Mouse (Mus musculus) lung, postnatal 36 days (tissue): ENCODE data around the gene Tcf20.

Source experiments
- DNase-seq: peaks from one replicate; pipeline ENCODE4 v3.0.0; 2022; ENCODE audit warnings: mixed read lengths

Tcf20 gene

DNA sequence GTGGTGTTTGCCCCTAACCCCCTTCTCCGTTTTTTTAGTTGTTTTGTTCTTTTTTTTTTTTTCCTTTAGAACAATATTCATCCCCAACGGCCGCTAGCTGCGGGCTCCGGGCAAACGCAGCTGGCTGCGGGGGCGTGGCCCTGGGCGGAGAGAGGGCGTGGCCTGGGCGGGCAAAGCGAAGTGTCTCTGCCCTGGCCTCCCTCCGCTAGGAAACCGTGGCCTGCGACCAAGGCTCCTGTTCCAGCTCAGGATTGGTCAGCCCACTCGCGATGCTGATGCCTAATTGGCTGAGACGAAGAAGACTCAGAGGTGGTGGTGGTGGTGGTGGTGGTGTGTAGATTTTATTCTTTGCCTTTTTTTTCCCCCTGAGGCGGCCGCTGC is at the start of gene Tcf20:
Gene Tcf20, minus strand, starts transcription at position 141 of the 381 bp plus-strand sequence.
- peak; percentile 96 for DNase-seq

- DNase-seq = no peak
These were observed 49.3 kb upstream of the Tcf20 start for GRCm38 (mm10) chr15:83036900-83037519.

DNA sequence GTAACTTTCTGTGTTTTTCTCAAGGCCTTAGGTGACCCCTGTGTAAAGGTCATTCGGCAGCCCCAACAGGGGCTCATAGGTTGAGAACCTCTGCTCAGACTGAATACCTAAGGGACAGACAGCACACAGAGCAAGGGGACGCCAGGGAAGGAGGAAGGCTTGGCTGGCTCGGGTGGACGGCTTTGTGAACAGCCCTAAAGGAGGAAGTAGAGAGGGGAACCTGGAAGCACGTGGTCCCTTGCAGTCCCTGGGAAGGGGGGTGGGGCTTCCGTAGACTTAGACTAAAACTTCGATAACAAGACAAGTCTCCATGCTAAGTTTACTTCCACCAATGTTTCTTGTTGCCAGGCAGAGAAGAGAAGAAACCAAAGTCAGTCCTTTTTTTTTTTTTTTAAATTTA is 48.4 kb upstream of the Tcf20 start:
- DNase-seq = peak; percentile 79

DNA sequence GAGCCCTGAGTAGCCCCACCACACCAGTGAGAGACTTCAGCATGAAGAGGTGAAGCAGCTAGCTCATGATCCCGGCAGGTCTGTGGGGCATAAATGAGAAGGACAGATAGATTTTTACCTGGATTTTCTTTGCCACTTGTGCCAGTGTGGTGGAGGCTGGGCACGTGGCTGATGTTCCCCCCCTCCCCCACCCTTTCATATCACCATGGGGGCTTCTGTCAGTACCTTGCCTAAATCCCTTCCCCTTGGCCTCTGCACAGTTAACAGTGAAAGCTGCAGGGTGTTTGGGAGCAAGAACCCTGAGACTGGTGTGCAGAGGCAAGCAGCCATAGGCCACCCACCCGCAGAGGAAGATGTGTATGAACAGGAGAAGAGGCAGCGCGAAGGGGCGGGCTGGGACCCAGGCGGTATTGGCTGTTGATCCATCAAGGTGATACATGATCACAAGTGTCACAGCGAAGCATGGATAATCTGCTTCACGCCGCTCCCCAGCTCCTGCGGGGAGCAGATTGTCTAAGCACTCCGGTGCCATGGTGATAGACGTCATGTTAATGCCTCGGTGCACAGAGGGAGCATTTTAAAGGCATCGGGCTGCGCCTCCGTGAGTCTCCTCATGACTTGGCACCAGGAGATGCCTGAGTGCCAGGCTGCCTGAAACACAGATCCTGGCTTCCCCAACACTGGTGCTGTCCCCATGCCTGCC is 46.8 kb upstream of the Tcf20 start:
- no peak for DNase-seq

- peak; percentile 64 for DNase-seq
These were observed 45.4 kb upstream of the Tcf20 start, which contains the start of gene Nfam1 for GRCm38 (mm10) chr15:83032981-83033541. Gene Nfam1, minus strand, starts transcription at chr15:83033306.

GRCm38 (mm10) chr15:83030884-83031283 is 43.2 kb upstream of the Tcf20 start:
- peak; percentile 47 for DNase-seq

- DNase-seq = no peak
These were observed 42.4 kb upstream of the Tcf20 start for GRCm38 (mm10) chr15:83029725-83030718.

DNA sequence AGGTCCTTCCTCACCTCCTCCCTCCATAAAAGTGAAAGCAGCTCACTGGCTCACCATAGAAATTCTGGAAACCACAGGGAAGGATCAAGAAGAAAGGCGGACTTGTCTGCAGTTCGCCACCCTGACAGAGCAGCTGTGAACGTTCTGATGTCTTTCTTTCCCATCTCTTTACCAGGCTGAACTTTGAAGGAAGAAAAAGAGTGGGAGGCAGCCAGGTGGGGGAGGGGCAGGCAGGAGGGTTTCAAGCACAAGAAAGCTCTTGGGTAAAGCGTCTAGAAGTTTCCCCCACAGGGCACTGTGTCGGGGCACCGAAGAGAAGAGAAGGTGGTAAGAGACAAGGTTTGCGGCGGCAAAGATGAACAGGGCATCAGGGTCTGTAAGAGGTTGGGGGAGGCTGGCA is 38.5 kb upstream of the Tcf20 start:
- no peak for DNase-seq

DNA sequence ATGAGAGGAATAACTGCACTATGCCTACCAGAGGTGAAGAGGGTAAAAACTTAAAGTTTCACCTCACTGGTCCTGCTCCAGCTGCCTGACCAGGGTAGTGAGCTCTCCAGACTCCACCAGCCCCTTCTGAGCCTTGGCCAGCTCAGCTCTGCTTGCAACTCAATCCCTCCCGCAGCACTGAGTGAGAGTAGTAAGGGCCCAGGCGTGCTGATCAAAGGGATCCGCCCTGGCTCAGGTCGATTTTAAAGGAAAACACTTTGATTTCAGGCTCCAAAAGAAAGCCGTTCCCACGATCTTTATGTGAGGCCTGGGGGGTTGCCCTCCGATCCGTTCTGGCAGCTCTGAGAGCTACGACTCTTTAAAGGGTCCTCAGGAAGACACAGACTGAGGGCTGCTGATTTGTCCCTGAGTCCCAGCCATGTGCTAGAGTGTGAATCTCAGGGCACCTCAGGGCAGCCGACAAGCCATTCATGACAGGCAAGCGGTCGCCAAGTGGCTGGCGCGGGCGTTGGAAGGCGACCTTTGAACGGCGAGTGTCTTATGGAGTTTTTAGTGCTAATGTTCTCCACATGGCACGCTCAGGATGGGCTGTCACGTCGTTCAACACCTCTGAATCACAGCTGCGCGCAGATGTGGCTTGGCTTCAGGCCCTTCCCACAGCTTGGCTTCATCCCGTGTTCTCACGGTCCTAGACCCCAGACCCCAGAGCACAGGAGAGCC is 37.5 kb upstream of the Tcf20 start:
- DNase-seq = peak; percentile 22

DNA sequence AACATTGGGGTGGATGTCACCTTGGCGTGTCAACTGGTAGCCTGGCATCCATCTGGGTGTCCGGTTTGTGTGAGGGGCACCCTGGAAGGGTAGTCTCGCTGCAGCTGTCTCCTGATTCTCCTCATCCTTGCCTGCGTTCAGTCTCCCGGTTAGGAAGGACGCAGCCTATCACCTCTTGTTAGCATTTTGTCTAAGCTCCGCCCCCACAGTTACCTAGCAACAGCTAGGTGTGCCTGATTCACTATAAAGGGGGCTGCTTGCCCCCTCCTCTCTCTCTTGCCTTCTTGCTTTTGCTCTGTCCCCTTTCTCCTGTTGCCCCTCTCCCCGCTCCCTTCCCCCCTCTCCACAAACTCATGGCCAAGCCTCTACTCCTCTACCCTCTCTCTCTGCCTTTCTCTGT is 35.3 kb upstream of the Tcf20 start:
- no peak for DNase-seq

DNA sequence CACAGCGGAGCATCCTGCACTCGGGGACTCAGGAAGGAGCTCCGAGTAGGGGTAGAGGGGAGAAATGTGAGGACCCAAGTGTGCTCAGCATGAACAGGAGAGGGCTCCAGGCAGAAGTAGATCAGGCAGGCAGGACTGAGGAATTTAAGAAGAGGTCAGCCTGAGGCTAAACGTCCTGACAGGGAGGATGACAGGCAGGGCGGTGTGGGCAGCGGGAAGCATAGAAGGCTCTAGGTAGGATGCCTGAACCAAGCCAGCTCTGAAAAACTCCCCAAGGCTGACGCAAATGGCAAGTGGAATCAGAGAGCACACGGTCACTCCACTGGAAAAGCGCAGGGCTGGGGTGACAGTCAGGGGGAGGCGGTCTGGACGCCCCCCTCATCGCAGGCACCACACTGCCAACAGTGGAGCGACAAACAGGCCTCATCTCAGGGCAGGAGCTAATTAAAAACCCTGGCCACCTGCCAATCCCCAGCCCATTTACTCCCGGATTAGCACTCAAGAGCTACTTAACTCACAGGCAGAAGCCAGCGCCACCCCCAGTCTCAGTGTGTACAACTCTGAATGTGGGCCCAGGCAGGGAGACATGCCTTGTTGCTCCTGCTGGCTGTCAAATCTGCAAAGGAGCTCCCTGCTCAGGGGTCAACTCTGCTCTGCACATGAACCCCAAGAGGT is 23.5 kb upstream of the Tcf20 start:
- DNase-seq = no peak

- no peak for DNase-seq
These were observed 22.8 kb upstream of the Tcf20 start for GRCm38 (mm10) chr15:83010423-83010822.

DNA sequence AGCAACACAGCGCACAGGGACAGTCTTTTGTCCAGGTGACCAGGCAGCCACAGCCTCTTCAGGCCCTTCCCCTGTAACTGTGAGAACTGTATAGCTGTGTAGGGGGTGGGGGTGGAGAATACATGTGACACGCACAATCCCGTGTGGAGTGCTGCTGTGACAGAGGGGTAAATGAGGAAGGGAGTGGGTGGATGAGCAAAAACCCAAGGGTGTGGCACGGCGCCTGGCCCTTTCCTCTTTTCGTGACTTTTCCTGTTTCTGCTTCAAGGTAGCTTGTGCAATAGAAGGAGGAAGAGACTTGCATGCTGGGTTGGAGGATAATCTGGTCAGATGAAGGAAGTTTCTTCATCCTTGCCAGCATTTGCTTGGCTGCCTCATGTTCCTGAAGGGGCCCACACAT is 21.9 kb upstream of the Tcf20 start:
- peak; percentile 64 for DNase-seq

- DNase-seq = peak; percentile 45
These were observed 21.2 kb upstream of the Tcf20 start for GRCm38 (mm10) chr15:83008761-83009423.

DNA sequence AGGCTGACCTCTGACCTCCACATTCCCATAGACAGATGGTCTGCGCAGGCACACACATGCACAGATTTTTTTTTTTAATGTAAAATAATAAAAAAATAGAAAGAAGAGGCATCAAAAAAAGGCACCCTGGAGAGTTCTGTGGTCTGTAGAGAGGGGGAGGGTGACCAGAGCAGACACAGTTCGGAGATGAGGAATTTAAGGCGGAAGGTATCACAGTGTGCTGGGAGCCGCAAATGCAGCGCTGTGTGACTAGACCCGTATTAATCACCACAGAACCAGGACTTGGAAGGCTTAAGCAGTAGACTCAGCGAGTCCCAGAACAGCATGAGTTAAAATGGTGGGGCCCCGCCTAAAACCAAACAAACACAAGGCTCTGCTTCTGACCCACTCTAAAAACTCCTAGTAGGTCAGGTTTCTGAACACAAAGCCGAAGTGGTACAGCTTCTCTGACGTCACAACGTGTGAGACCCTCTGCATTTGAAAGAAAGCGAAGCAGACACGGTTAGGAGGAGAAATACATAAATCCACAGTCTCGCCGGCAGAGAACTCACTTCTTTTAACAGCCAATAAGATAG is 19.8 kb upstream of the Tcf20 start:
- DNase-seq = no peak

DNA sequence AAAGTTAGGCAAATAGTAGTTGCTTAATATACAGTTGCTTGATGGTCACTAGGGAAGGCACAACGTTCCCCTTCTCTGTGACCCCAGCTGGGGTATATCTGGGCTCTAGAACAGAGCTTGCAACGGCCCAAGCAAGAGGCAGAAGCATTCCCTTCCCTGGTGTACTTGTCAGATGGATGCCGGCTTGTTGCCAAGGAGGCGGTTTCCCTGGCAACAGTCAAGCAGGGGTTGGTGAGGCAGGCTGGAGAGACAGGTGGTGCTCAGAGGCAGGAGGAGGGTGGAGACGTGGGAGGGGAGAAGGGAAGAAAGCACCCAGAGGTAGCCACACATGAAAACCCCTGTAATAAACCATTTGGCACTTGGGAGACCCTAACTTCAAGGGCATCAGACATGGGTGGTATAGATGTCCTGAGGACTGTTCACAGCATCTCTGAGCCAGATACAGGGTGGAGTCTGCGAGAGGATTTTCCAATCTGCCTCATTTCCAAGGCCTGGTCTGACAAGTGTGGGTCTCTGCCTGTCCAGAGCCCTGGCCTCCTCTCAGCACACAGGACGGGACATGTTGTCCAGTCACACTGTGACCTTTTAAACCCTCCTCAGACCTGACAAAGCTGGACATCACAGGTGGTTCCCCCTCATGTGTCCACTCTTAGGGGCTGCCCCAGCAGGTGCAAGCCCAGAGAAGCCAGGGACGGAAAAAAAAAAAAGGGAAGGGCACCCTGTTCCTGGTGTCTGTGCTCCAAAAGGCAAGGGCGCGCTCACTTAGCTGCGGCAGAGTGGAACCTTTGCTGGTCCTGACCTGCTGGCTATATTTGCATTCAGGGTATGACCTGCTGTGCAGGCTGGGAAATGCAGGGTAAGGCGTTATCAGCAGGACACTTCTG is 15.2 kb upstream of the Tcf20 start:
- DNase-seq = no peak

- DNase-seq = peak; percentile 40
These were observed 11.1 kb upstream of the Tcf20 start for GRCm38 (mm10) chr15:82998811-82999221.

GRCm38 (mm10) chr15:82996431-82996830 is 8.8 kb upstream of the Tcf20 start:
- no peak for DNase-seq

DNA sequence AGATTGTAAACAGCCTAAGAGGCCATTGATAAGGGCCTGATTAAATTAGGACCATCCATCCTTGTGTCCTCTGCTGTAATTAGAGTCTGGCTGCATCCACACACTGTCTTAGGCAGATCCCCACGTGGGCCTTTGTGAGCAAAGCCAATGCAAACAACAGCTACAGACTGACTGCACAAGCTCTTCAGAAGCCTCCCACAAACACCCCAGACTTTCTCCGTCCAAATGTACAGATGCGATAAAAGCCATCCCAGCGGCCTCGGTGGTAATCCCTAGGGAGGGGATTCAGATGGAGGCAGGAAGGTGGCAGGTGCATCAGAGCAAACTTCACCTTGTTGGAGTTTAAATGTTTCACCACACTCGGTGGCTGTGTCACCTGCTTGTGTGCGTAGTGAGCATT is 7.6 kb upstream of the Tcf20 start:
- DNase-seq = no peak

- DNase-seq = no peak
These were observed 5.2 kb upstream of the Tcf20 start for GRCm38 (mm10) chr15:82992911-82993310.
